In genomic region chr11:121680750-121681149, GRCm38 (mm10) we compare ENCODE assay signal across 9 mouse cellular contexts. TPM values are rescaled to one million over a fixed set of nuclear protein-coding genes. Genes with fewer than 3 reads are reported as not detected.
DNase-seq lines count a peak whose midpoint lies in the region; ATAC-seq and TF ChIP-seq lines count a peak whose summit lies in the region.
"Had no signal": no experiment of that assay in that cellular context is flagged by ENCODE, and none has a peak within 500 bp of the region (broad histone marks: within the 10 kb centered on the region; RNA-seq: fewer than 3 reads in every experiment).

No protein-coding gene starts in this region.

- no peaks in the 10 kb centered on the region for H3K27me3 ChIP-seq in stomach, postnatal 0 days (ENCODE audit: control insufficient read depth, insufficient read depth, low read length)
- H3K27me3 ChIP-seq: limb, embryonic 13.5 days had no signal

- no peaks in the 10 kb centered on the region for H3K4me1 ChIP-seq in stomach, postnatal 0 days (replicated peaks; ENCODE audit: control insufficient read depth, insufficient read depth)
- H3K4me1 ChIP-seq: limb, embryonic 13.5 days had no signal

- DNase-seq in embryo, embryonic 10 days (ENCODE audit: low spot score): peak; percentile 28
- no peak for DNase-seq in embryo, embryonic 9.5 days (ENCODE audit: extremely low spot score)
- DNase-seq in thymus, postnatal 14 days: peak; percentile 25
- DNase-seq in thymus, postnatal 0 days (ENCODE audit: low spot score): no peak
- DNase-seq in kidney, postnatal 36 days: peak; percentile 43 to 55
- DNase-seq in stomach, postnatal 0 days (ENCODE audit: low spot score): no peak
- DNase-seq in MN1 (ENCODE audit: low spot score): no peak
- DNase-seq in frontal cortex, postnatal 36 days (ENCODE audit: low spot score in 2 of 2): no peak

- H3K9ac ChIP-seq in stomach, postnatal 0 days (ENCODE audit: low read length): no peak overlapping the region
- H3K9ac ChIP-seq: limb, embryonic 13.5 days had no signal

- no peak for TF ChIP-seq EP300 in stomach, postnatal 0 days (optimal IDR thresholded peaks at IDR 0.05)

- no peak overlapping the region for H3K27ac ChIP-seq in stomach, postnatal 0 days (replicated peaks)
- H3K27ac ChIP-seq: limb, embryonic 13.5 days had no signal

- no peak overlapping the region for H3K4me2 ChIP-seq in stomach, postnatal 0 days (replicated peaks; ENCODE audit: low read depth)
- H3K4me2 ChIP-seq: limb, embryonic 13.5 days had no signal

- H3K4me3 ChIP-seq in stomach, postnatal 0 days (ENCODE audit: low read depth, low read length): no peak overlapping the region
- H3K4me3 ChIP-seq: limb, embryonic 13.5 days had no signal

- no peaks in the 10 kb centered on the region for H3K36me3 ChIP-seq in stomach, postnatal 0 days (ENCODE audit: control insufficient read depth, insufficient read depth, low read length)
- H3K36me3 ChIP-seq: limb, embryonic 13.5 days had no signal

- H3K9me3 ChIP-seq in stomach, postnatal 0 days (ENCODE audit: control insufficient read depth, low read length): no peaks in the 10 kb centered on the region

- TF ChIP-seq CTCF in stomach, postnatal 0 days (IDR thresholded peaks at IDR 0.05; ENCODE audit: low read depth): peak; percentile 68

- WGBS in stomach, postnatal 0 days: 71% methylated on average over 5 of the region's 5 CpGs

- no peak for ATAC-seq in stomach, postnatal 0 days (ENCODE audit: low FRiP score, low TSS enrichment)

RNA-seq across cellular contexts. Expression of gene B3gntl1, which starts 7.8 kb away (rescaled TPM):
- 3.7 and 4.4 TPM in 2 replicates for polyA plus RNA-seq in thymus, postnatal 0 days (2015; fragmentation: Nextera tagmentation; extraction: Ambion mirVana)
- polyA plus RNA-seq in stomach, postnatal 0 days (2015; fragmentation: Nextera tagmentation; extraction: Ambion mirVana): 3.3 and 4.2 TPM in 2 replicates

RNA-seq across cellular contexts. Expression of gene Metrnl, which starts 20.6 kb away (rescaled TPM):
- 6.6 and 7.0 TPM in 2 replicates for polyA plus RNA-seq in thymus, postnatal 0 days (2015; fragmentation: Nextera tagmentation; extraction: Ambion mirVana)
- polyA plus RNA-seq in stomach, postnatal 0 days (2015; fragmentation: Nextera tagmentation; extraction: Ambion mirVana): 62.4 and 67.3 TPM in 2 replicates

Comparison
In these comparisons a context has a peak if more than half of its experiments do, and no peak if none do; other contexts are left out.
1. DNase-seq: peak in embryo, embryonic 10 days (single experiment), thymus, postnatal 14 days (single experiment) and kidney, postnatal 36 days (2 of 2); none in embryo, embryonic 9.5 days (single experiment), thymus, postnatal 0 days (single experiment), stomach, postnatal 0 days (single experiment), MN1 (single experiment) and frontal cortex, postnatal 36 days (0 of 2).